Mouse (Mus musculus) B cell, adult (primary cell): ENCODE results near the gene Olfr495. TPM values are rescaled to one million over a fixed set of nuclear protein-coding genes. Genes with fewer than 3 reads are reported as not detected.

Source experiments
- total RNA-seq: library from RNA; stranded (reverse); gene quantifications from 4 replicates; pipeline ENCODE4 v1.2.4, GENCODE M21; 2023; ENCODE audit not compliant: inconsistent age

Gene Olfr495
- not detected in 4 replicates for total RNA-seq

GRCm38 (mm10) chr7:108392867-108393266 is at the start of gene Olfr495:
Gene Olfr495 (plus strand): TSS chr7:108393167.

GRCm38 (mm10) chr7:108346879-108347278 is 46.1 kb upstream of the Olfr495 start, which contains the start of gene Olfr493:
Gene Olfr493 (minus strand): TSS chr7:108346979.

GRCm38 (mm10) chr7:108365035-108365434 is 27.9 kb upstream of the Olfr495 start, which contains the start of gene Olfr494:
Gene Olfr494 (plus strand): TSS chr7:108365335.

GRCm38 (mm10) chr7:108420121-108420520 is 27.2 kb downstream of the Olfr495 start, which contains the start of gene Olfr497:
Gene Olfr497 (plus strand): TSS chr7:108420421.

Other genes starting within 250 kb of the Olfr495 start
- gene Olfr485, start 233.3 kb upstream of the Olfr495 start, total RNA-seq: not detected in 4 replicates
- gene Olfr486, start 220.4 kb upstream of the Olfr495 start, total RNA-seq: not detected in 4 replicates
- gene Olfr487, start 178.5 kb upstream of the Olfr495 start, total RNA-seq: not detected in 4 replicates
- gene Olfr488, start 134.8 kb upstream of the Olfr495 start, total RNA-seq: not detected in 4 replicates
- not detected in 4 replicates for gene Olfr490, start 104.2 kb upstream of the Olfr495 start, total RNA-seq
- not detected in 4 replicates for gene Olfr491, start 79.7 kb upstream of the Olfr495 start, total RNA-seq
- gene Olfr492, start 69.5 kb upstream of the Olfr495 start, total RNA-seq: not detected in 4 replicates
- gene Olfr493, start 46.2 kb upstream of the Olfr495 start, total RNA-seq: not detected in 4 replicates
- not detected in 4 replicates for gene Olfr494, start 27.8 kb upstream of the Olfr495 start, total RNA-seq
- gene Olfr497, start 27.3 kb downstream of the Olfr495 start, total RNA-seq: not detected in 4 replicates
- not detected in 4 replicates for gene Olfr498, start 72.2 kb downstream of the Olfr495 start, total RNA-seq
- gene Olfr502, start 131.9 kb downstream of the Olfr495 start, total RNA-seq: not detected in 4 replicates
- gene Olfr503, start 151.4 kb downstream of the Olfr495 start, total RNA-seq: not detected in 4 replicates
- not detected in 4 replicates for gene Olfr504, start 172.6 kb downstream of the Olfr495 start, total RNA-seq
- gene Olfr506, start 217.6 kb downstream of the Olfr495 start, total RNA-seq: not detected in 4 replicates
- gene Olfr507, start 228.6 kb downstream of the Olfr495 start, total RNA-seq: not detected in 4 replicates
- gene Olfr508, start 236.8 kb downstream of the Olfr495 start, total RNA-seq: not detected in 4 replicates